Mouse (Mus musculus): ENCODE results near the gene Tent4a.

Gene Tent4a

GRCm38 (mm10) chr13:69523444-69524157, 10.8 kb downstream of the Tent4a start:
- DNase-seq (ENCODE audit: low read depth, low spot score), result no peak

DNA sequence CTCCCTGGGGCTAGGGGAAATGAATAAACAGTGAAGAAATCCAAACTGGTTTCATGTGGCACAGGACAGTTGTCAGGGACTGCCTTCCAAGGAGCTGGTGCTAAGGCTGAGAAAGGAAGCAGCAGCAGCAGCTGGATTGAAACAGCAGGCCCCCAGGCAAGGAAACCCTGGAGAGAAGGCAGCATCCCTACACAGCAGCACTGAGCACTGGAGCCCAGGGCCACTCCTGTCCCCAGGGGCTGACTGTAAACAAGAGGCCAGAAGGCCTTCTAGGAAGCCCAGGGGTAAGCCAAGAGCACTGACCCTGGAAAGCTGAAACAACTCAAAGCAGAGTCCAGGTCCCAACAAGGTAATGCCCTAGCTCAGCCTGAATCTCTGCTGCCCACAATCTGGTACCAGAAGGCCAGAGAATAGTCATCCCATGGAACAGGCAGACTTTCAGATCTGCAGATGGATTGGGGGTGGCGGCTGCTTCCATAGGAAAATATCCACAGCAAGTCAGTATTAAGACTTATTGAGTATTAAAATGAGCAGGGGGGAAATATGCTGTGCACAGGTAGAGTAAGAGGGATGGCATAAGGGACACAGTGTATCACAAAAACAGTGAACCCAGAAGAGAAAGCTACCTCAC, 12.1 kb downstream of the Tent4a start:
- DNase-seq (ENCODE audit: low read depth, low spot score), result no peak

GRCm38 (mm10) chr13:69519137-69519536, 15.3 kb downstream of the Tent4a start:
- DNase-seq (ENCODE audit: low read depth, low spot score), result no peak

DNA sequence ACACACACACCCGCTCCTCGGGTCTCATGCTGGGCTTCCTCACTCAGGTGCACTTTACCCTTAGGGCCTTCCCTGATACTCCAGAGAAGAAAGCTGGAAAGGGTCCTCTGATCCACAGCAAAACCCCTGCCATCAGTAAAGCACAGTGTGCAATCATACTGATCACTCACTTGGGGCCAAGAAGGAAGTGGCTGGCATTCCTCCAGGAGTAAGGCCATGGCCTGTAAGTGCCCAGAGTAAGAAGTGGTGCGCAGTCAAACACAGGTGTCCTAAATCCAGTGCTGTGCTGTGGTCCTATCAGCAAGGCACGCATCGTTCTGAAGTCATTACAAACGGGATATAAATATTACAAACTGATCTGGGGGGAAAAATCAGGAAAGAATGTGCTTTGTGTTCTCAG, 17.0 kb downstream of the Tent4a start:
- no peak for DNase-seq (ENCODE audit: low read depth, low spot score)

- no peak for DNase-seq (ENCODE audit: low read depth, low spot score)
Measured at GRCm38 (mm10) chr13:69515091-69515490, 19.3 kb downstream of the Tent4a start.

DNA sequence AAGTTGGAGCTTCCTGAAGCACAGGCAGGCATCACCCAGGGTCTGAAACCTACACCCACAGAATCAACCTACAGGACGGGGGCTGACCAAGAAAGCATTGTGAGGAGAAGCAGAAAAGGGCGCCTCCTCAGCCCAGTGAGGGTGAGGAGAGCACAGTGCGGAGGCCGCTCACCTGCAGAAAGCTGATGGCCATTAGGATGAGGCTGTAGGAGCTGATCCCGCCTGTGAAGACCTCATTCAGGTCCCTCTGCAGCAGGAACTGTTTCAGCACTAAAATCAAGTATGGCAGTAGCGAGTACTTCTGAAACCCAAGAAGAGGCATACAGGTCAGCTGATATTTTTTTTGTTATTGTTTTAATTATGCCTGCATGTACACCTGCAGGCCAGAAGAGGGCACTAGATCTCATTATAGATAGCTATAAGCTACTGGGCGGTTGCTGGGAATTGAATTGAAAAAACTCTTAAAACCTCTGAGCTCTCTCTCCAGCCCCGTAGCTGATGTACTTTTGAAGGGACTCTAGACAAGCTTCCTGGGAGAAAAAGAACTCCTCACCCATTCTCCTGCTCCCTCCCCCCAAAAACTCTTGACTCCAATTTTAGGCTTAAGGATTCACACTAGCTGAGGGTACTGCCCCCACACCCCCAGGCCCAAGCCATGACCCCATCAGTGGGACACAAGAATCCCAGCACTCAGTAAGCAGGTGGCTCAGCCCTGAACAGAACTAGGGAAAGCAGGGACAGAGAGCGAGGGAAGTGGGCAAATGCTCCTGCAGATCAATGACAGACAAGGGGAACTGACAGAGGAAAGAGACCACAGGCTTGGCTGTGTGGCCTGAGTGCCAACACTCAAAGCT, 24.8 kb downstream of the Tent4a start:
- peak; percentile 59 for DNase-seq (ENCODE audit: low read depth, low spot score)

GRCm38 (mm10) chr13:69507666-69508065, 26.8 kb downstream of the Tent4a start:
- no peak for DNase-seq (ENCODE audit: low read depth, low spot score)

DNA sequence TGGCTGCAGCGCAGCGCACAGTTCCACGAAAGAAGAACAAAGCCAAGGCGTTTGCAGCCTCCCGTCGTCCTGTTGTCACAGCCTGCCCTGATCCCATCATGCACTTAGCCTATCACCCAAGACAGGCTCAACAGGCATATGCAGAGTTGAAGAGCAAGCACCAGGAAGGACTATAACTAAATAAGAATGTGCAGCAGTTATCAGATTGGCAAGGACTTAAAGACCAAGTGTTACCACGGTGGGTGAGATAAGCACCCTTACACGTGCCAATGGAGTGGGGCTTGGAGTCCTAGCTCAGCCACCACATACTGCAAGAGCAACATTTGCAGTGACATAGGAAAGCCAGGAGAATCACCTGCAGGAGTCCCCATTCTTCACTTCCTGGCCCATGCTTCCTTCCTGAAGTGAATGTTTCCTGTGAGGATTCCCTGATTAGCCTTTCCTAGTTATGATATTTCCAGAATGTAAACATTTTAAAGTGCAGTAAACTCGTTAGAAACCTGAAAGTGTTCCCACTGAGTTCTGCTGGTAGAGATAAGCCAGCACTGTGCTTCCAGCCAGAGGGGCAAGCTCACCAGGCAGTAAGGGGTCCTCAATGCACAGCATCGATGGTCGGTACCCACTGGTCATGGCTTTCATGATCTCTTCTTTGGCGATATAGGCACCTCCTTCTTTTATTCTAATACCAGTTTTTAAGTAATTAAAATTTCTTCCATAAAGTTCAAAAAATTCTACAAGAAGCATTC, 27.9 kb downstream of the Tent4a start:
- no peak for DNase-seq (ENCODE audit: low read depth, low spot score)

DNA sequence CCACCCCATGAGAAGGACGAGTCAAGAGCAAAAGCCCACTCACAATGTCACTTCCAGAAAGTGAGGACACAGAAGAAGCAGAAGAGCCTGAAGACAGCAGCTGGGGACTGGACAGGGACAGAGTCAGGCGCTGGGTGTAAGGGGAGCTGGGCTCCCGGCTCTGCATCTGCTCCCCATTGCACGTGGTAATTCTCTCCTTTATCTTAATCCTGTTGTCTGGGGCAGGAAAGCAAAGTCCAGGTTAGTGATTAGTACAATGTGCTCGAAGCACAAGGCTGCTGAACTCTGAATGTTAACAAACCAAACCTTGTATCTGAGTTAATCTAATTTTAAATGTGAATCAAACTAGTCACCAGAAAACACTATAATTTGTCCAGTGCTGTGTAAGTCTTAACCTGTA, 31.6 kb downstream of the Tent4a start:
- no peak for DNase-seq (ENCODE audit: low read depth, low spot score)

- no peak for DNase-seq (ENCODE audit: low read depth, low spot score)
Measured at GRCm38 (mm10) chr13:69502157-69502750, 32.2 kb downstream of the Tent4a start.

DNA sequence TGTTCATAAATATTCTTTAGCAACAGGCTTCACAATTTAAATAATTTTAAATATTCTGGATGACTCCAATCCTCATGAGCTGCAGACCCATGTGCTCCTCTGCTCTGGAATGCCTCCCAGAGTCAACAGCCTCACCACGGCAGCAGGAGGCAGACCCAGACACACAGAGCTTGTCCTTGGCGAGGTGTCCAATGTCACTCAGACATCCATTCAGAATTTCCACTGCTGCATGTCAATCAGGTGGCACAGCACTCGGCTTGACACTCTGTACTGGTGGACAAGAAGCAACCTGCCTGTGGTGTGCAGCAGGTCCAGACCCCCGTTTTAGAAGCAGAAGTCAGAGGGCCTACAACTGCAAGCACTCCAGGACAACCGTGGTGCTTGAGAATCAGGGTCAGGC, 36.1 kb downstream of the Tent4a start:
- DNase-seq (ENCODE audit: low read depth, low spot score), result no peak

DNA sequence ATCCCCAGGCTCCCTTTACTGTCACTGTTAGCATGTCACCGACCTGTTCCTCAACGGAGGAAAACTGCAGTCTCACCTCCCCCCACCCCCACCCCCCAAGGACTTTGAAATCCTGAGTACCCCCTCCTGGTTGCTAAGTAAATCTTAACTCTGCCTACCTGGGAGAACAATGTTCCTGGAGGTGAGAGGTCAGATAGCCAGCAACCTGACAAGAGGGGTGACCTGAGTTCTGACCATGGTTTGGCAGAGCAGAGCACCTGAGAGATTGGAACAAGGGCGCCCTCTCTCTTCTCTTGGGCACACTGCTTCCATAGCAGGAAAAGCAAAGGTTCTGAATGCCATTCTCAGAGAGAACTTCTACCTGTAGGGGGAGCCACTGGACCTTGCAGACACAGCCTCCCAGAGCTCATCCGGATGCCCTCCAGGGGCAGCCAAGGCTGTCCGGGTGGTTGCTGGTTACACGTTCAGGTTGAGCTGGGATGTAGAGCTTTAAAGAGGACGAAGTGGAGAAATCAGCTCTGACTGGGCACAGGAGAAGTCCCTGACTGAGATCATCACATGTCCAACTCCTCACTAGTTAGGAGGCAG, 41.4 kb downstream of the Tent4a start:
- DNase-seq (ENCODE audit: low read depth, low spot score), result peak; percentile 59

- no peak for DNase-seq (ENCODE audit: low read depth, low spot score)
Measured at GRCm38 (mm10) chr13:69489777-69490176, 44.6 kb downstream of the Tent4a start.

- no peak for DNase-seq (ENCODE audit: low read depth, low spot score)
Measured at GRCm38 (mm10) chr13:69488565-69489255, 45.7 kb downstream of the Tent4a start.

DNA sequence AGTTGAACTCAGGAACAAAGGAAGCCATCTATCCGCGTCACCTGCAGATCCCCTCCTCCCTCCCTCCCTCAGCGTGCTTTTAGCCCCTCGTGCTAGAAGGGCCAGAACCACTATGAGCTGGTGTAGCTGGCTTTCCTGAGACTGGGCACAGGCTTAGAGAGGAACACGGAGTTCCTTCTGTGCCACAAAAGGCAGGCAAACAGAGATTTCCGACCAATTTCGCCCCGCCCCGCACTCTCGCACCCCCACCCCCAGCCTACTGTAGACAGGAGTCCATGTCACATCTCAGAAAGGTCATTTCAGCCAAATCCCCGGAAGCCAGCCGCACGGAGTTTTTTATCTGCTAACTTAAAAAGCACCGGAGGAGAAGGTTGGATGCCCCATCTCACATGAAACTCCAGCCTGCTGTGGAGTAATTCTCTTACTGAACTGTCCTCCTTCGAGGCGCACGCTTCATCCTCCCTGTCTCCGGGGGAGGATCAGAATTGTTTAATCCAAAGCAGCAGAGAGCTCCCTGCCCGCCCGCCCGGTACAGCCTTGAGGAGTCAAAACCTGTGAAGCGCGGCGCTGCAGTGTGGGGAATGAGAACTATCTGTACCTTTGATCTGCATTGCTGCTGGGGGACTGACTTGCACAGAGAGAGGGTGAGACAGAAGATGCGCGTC, 46.7 kb downstream of the Tent4a start:
- no peak for DNase-seq (ENCODE audit: low read depth, low spot score)

DNA sequence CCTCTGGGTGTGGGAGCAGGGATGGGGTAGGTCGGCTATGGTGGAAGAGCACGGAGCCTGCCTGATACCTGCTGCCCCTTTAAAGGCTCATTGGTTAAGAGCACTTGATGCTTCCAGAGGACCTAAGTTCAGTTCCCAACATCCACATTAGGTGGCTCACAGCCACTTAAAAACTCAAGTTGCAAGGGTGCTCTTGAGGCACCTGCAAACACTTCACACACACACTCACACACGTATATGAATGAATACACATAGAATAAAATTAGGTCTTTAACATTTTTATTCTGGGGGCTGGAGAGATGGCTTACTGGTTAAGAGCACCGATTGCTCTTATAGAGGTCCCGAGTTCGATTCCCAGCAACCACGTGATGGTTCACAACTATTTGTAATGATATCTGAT, 47.3 kb downstream of the Tent4a start:
- DNase-seq (ENCODE audit: low read depth, low spot score), result no peak

- no peak for DNase-seq (ENCODE audit: low read depth, low spot score)
Measured at GRCm38 (mm10) chr13:69485833-69486232, 48.6 kb downstream of the Tent4a start.

DNA sequence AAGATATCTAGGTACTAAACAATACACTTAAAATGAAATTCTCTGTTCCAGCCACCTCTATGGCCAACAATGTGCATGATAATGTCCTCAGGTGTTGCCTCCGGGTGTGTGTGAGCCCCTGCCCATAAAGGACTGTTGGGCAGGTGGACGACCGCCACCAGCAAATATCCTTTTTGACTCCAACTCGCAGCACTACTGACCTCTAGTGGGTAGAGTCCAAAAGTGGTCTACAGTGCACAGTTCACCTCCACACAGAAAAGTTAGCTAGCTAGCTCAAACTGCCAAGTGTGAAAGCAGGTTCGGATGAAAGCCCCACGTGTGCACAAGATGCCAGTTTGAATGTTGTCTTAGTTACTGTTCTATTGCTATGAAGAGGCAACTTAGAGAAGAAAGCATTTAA, 49.1 kb downstream of the Tent4a start:
- no peak for DNase-seq (ENCODE audit: low read depth, low spot score)

- no peak for DNase-seq (ENCODE audit: low read depth, low spot score)
Measured at GRCm38 (mm10) chr13:69482751-69483150, 51.7 kb downstream of the Tent4a start.
